Mouse (Mus musculus) heart, adult 2 months (tissue): ENCODE measurements at regions not wholly inside any gene's neighbourhood (a gene's known extent, or its start where the extent isn't known, plus 50 kb on each side); places are given as distances from the start of the nearest gene placed in this dataset.

Experiments
- DNase-seq, 2 experiments: peaks; one replicate each; pipeline ENCODE4 v3.0.0; 2021
- H3K27ac ChIP-seq: fragments of 200-600 bp; 2 replicates; pipeline ENCODE4 v1.8.1; 2022
- H3K27me3 ChIP-seq: fragments of 200-500 bp; 2 replicates; pipeline ENCODE4 v1.6.1; 2012; ENCODE audit warnings: mild to moderate bottlenecking, low read length, inconsistent platforms, mixed read lengths; ENCODE audit not compliant: control insufficient read depth, insufficient read depth
- H3K36me3 ChIP-seq: fragments of 200-500 bp; 2 replicates; pipeline ENCODE4 v1.6.1; 2012; ENCODE audit warnings: low read length, inconsistent platforms; ENCODE audit not compliant: control insufficient read depth, insufficient read depth
- H3K4me1 ChIP-seq: fragments of 200-500 bp; 2 replicates; pipeline ENCODE4 v1.6.1; 2011; ENCODE audit warnings: low read length; ENCODE audit not compliant: control insufficient read depth, insufficient read depth
- H3K4me3 ChIP-seq: fragments of 200-600 bp; 2 replicates; pipeline ENCODE4 v1.8.1; 2022
- H3K79me2 ChIP-seq: fragments of 200-500 bp; replicated peaks from 2 replicates; pipeline ENCODE4 v1.6.1; 2012; ENCODE audit warnings: mild to moderate bottlenecking, inconsistent platforms, low read length, moderate library complexity, mixed read lengths; ENCODE audit not compliant: control insufficient read depth, insufficient read depth
- H3K9ac ChIP-seq: fragments of 200-500 bp; 2 replicates; pipeline ENCODE4 v1.6.1; 2012; ENCODE audit warnings: low read depth, mild to moderate bottlenecking, control low read depth, inconsistent platforms, low read length, mixed read lengths
- CTCF ChIP-seq: fragments of 200-600 bp; IDR thresholded peaks from 2 replicates; pipeline ENCODE4 v1.8.1; 2022; ENCODE audit warnings: antibody characterized with exemption, mild to moderate bottlenecking, moderate library complexity
- EP300 ChIP-seq: fragments of 200-500 bp; IDR thresholded peaks from 2 replicates; pipeline ENCODE4 v1.6.1; 2011; ENCODE audit warnings: low read depth, low read length, control low read depth; ENCODE audit not compliant: insufficient read depth
- POLR2A ChIP-seq: fragments of 200-500 bp; IDR thresholded peaks from 2 replicates; pipeline ENCODE4 v1.6.1; 2011; ENCODE audit warnings: mild to moderate bottlenecking, low read depth, low read length, control low read depth; ENCODE audit not compliant: insufficient read depth
- WGBS: fragments of 180-500 bp; shearing (Covaris S2); methylation state at CpG from one replicate; pipeline ENCODE4 v1.1.7; 2018; 5-methylcytosine and 5-hydroxymethylcytosine counted together
- intact Hi-C: fragments of 180-260 bp; cut with DNase I; formaldehyde crosslinking; loops from one replicate; pipeline ENCODE4 v1.15.1; 2025

DNA sequence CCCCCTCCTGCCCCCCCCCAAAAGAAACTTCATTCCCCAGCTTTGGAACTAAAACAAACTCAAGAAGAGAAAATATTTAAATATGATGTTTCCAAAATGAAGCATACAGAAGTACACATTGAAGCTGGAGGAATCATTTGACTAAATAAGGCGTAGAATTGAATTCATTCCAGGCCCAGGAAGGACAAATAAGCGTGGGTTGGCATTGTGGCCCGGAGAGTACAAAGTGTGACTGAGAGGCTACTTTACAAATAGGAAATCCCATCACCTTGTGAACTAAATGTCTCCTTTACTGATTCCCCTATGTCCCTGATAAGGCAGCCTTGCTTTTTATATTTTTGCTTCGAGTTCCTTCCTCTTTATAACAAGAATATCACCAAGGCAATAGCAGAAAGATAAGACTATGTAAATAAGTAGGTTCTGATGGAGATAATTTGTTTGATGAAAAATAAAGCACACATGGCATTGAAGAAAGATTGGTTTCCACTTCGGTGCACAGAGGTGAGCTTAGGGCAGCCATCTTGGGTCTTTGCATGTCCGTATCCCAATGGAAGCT lies 176.4 kb upstream of the Mkln1 start:
- no peak for TF ChIP-seq EP300
- TF ChIP-seq POLR2A: no peak
- TF ChIP-seq CTCF: no peak
- H3K4me3 ChIP-seq: no peak overlapping the region; the same call in 1 of the 2 replicates
- no peaks in the 10 kb centered on the region for H3K27me3 ChIP-seq
- peaks cover 7% of the 10 kb centered on the region for H3K36me3 ChIP-seq
- DNase-seq: no peak
- H3K27ac ChIP-seq: peak overlapping the region; percentile 100
- H3K79me2 ChIP-seq: no peaks in the 10 kb centered on the region
- H3K4me1 ChIP-seq: peaks cover 9% of the 10 kb centered on the region
- intact Hi-C loops: loop anchor here (5.0 kb wide), 1 partner anchor 175 kb away; the partner anchor contains the start of gene Mkln1
- 47% methylated on average over 6 of the region's 6 CpGs for WGBS
- H3K9ac ChIP-seq: no peak overlapping the region

DNA sequence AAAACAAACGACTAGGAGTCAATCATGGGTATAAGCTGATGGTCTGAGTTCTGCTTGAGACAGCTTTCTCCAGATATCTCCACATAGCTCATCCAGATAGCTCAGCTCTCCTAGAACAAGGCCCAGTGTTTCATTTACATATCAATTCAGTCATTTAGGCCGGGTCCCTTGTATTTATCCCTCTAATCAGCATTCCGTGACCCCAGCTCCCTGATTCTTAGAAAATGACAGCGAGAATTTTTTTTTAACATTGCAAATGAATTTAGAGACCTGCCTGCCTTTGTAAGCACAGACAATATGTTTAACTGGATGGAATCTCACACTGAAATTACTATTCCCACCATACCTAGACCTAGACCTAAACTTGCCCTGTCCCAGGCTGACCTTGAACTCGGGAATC lies 171.1 kb upstream of the Mkln1 start:
- Histone ChIP-seq H3K36me3 (peaks cover 3% of the 10 kb centered on the region), H3K4me3 (no peak overlapping the region), H3K27ac (no peak overlapping the region), H3K9ac (no peak overlapping the region), H3K4me1 (no peaks in the 10 kb centered on the region; the same call in 1 of the 2 replicates), H3K27me3 (no peaks in the 10 kb centered on the region), H3K79me2 (peaks cover 2% of the 10 kb centered on the region; the same call in 1 of the 2 replicates)
- WGBS: 71% methylated on average over 5 of the region's 5 CpGs
- no peak for TF ChIP-seq POLR2A
- TF ChIP-seq CTCF: no peak
- TF ChIP-seq EP300: no peak
- intact Hi-C loops: loop anchor here (2.0 kb wide), 1 partner anchor 31 kb away; no protein-coding TSS in a partner anchor
- no peak for DNase-seq

DNA sequence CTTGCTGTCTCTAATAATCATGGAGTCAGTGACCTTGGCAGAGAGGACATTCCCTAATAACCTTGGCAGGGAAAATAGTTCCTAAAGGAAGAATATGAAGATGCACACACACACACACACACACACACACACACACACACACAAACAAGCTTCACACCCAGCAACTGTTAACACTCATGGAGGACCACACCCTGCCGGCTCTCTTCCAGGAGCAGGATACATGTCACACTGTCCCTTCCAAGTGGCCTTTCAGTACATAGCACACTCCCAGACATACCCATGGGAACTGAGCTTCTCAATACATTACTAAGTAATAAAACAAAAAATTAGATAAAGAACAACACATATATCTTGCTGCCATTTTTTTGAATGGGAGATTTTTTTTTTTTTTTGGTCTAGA lies 170.5 kb upstream of the Mkln1 start:
- H3K27ac ChIP-seq: no peak overlapping the region
- no peaks in the 10 kb centered on the region; the same call in 1 of the 2 replicates for H3K36me3 ChIP-seq

DNA sequence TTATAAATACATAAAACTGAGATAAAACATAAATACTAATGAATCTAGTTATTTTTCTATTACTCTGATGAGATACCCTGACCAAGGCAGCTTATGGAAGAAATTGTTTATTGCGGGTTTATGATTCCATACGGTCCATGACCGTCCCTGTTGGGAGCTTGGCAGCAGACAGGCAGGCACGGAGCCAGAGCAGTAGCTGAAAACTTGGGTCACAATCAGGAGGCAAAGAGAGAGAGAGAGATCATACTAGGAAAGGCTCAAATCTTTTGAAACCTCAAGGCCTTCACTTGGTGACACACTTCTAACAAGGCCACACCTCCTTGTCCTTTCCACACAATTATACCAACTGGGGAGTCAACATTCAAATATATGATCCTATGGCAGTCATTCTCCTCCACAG lies 166.7 kb upstream of the Mkln1 start:
- Histone ChIP-seq H3K9ac (no peak overlapping the region), H3K27ac (no peak overlapping the region), H3K79me2 (peaks cover 2% of the 10 kb centered on the region; the same call in 1 of the 2 replicates), H3K4me3 (no peak overlapping the region), H3K36me3 (no peaks in the 10 kb centered on the region; the same call in 1 of the 2 replicates), H3K4me1 (no peaks in the 10 kb centered on the region; the same call in none of the 2 replicates), H3K27me3 (no peaks in the 10 kb centered on the region)
- 55% methylated on average over 4 of the region's 4 CpGs for WGBS
- TF ChIP-seq POLR2A: no peak
- no peak for TF ChIP-seq EP300
- TF ChIP-seq CTCF: no peak
- DNase-seq: no peak
- intact Hi-C loops: no loop called here

More for the DNA sequence above, 170.5 kb upstream of the Mkln1 start:
- intact Hi-C loops: no loop called here
- no peak for TF ChIP-seq POLR2A
- TF ChIP-seq EP300: 0 out of 2 replicates have a peak, but pooled peaks have one; percentile 19
- Histone ChIP-seq H3K9ac (no peak overlapping the region), H3K27me3 (no peaks in the 10 kb centered on the region), H3K4me3 (no peak overlapping the region), H3K4me1 (no peaks in the 10 kb centered on the region), H3K79me2 (peaks cover 2% of the 10 kb centered on the region; the same call in 1 of the 2 replicates)
- no peak for DNase-seq
- WGBS: 37% methylated on average over 1 of the region's 1 CpGs

DNA sequence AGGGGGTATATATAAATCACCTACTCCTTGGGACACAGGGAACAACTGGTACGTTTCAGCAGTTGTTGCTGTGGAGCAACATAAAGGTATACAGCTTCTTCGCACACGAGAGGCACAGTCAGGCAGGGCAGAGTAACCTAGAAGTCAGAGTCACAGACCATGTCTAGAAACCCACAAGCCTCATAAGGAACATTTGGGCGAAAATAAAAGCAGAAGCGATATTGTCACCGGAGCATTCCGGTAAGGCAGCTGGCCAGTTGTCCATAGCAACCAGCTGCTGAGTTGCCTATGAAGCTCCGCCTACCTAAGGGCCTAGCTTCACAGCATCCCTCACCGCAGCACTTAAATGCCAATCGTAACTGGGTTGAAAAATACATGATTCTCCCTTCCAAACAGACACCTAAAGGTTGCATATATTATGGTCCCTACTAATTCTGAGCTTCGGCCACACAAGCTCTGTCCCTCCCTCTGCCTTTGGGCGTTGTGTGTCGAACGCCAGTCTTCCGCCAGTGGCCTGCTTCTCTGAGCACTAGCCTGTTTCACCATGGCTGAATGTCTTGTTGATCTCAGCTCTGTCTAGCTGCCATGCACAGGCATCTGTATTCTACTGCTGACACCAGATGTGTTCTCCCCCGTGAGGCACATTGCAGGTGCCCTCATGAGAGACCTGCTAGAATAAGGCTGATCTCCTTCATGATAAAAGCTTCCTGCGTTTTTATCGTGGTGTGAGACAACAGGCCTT lies 165.1 kb upstream of the Mkln1 start:
- peak in 1 of 2 experiments; percentile 29 for DNase-seq
- H3K4me3 ChIP-seq: no peak overlapping the region
- intact Hi-C loops: no loop called here
- no peaks in the 10 kb centered on the region for H3K27me3 ChIP-seq
- H3K9ac ChIP-seq: no peak overlapping the region
- H3K36me3 ChIP-seq: no peaks in the 10 kb centered on the region; the same call in 1 of the 2 replicates
- H3K27ac ChIP-seq: no peak overlapping the region
- no peak for TF ChIP-seq CTCF
- TF ChIP-seq EP300: no peak
- no peak for TF ChIP-seq POLR2A
- H3K79me2 ChIP-seq: 0 out of 2 replicates have a peak, but pooled peaks cover 2% of the 10 kb centered on the region
- H3K4me1 ChIP-seq: no peaks in the 10 kb centered on the region; the same call in none of the 2 replicates
- WGBS: 69% methylated on average over 18 of the region's 18 CpGs

DNA sequence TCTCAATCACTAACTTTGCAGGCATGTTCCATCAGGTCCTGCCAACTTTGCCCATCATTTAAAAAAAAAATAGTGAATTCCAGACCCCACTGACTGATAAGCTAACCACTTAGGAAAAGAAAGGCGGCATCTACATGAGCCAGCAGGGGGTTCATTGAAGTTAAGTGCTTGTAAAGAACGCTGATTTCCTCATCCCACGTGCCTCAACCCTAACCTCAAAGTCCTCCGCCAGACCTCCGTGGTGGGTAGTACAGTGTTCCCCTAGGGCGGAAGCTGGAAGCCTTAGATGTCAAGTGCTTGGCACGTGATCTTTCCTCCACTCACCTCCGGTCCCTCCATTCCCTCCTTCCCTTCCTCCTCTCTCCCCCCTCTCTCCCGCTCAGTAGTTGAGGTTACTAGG lies 158.5 kb upstream of the Mkln1 start:
- Histone ChIP-seq H3K36me3 (no peaks in the 10 kb centered on the region), H3K79me2 (0 out of 2 replicates have a peak, but pooled peaks cover 1% of the 10 kb centered on the region), H3K9ac (no peak overlapping the region), H3K27me3 (no peaks in the 10 kb centered on the region), H3K4me3 (no peak overlapping the region), H3K27ac (no peak overlapping the region), H3K4me1 (no peaks in the 10 kb centered on the region; the same call in 1 of the 2 replicates)
- TF ChIP-seq POLR2A (no peak), EP300 (no peak), CTCF (no peak)
- intact Hi-C loops: no loop called here
- 17% methylated on average over 9 of the region's 9 CpGs for WGBS
- DNase-seq: no peak
